Mouse (Mus musculus) layer of hippocampus, adult 18-20 months (tissue): ENCODE measurements around the gene Gm9745. TPM values are rescaled to one million over a fixed set of nuclear protein-coding genes. Genes with fewer than 3 reads are reported as not detected.
A peak's percentile ranks its signal among the peaks of the same experiment; 100 is the strongest.
"Not testable (repeated sequence)": the region's sequence is repeated elsewhere in the genome, so short reads cannot be mapped to it uniquely, and the experiment has no call there.

Source experiments
- DNase-seq, 2 experiments: peaks; one replicate each; pipeline ENCODE4 v3.0.0; 2022; ENCODE audit warnings: low spot score in 2 of 2
- long read RNA-seq: library from polyadenylated mRNA; stranded (forward); transcript quantifications from one replicate; pipeline ENCODE4 v2.0.0, GENCODE M21; 2021
- total RNA-seq, 2 experiments: library from RNA; stranded (reverse); gene quantifications; 2 replicates each; pipeline ENCODE4 v1.2.3; 2021

The Gm9745 gene
- total RNA-seq: not detected
- long read RNA-seq: 0 reads

DNA sequence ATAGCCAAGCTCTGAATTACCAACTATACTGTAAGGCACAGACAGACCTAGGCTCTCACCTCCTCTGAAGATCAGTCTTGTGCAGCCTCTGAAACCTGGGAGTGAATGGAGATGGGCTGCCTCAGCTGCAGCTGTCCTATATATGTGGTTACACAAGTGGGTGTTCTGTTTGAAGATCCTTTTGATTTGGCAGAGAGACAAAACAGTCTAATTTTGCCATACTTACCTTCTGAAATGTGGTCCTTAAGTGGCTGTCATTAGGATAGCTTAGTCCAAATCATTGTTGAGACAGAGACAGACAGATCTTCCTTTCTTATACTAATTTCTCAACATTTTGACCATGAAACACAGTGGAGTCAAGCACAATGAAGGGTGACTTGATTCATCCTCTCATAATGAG lies at the start of gene Gm9745:
Gene Gm9745, minus strand, starts transcription at position 101 of the 400 bp plus-strand sequence.
- not testable (repeated sequence) for DNase-seq

DNA sequence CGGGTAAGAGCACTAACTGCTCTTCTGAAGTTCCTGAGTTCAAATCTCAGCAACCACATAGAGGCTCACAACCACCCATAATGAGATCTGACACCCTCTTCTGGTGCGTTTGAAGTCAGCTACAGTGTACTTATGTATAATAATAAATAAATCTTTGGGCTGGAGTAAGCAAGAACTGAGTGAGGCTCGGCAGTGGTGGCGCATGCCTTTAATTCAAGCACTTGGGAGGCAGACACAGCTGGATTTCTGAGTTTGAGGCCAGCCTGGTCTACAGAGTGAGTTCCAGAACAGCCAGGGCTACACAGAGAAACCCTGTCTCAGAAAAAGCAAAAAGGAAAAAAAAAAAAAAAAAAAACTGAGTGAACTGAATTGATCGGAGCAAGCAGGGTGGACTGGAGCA lies 49.2 kb upstream of the Gm9745 start:
- not testable (repeated sequence) for DNase-seq

DNA sequence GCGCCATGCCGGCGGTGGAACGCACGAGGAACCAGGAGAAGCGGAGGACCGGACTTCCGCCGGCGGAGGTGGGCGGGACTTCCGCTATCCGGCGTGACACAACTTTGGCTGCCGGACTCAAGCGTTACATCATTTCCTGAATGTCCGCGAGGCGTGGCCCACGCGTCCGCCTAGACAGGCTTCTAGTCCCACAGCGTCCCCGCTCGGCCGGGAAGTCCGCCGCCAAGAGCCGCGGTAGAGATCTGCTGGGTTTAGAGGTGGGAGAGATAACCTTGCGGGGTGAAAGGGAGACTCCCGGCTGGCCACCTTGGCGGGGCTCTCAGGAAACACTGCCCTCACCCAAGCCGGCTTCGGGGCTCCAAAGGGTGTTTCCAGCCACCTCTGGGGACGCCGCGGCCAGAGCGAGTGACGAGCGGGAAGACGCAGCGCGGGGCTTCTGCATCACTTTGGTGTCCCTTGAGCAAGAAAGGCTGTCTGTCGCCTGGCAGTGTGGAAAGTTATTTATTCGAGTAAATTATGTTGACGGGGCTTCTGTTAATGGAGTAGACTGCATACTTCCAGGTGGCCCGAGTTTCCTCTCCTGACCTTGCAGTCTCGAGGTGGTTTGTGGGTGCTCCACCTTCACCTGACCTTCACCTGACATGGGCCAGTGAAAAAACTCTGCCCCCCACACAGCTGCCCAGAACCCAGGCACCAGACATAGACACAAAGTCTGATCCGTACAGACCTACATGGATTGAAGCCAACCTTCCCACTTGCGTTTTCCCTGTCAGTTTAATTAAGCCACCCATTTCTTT lies 48.2 kb upstream of the Gm9745 start, which contains the start of gene Gtpbp4:
Gene Gtpbp4, minus strand, starts transcription at position 94 of the 797 bp plus-strand sequence.
- peak; percentile 96 to 98 for DNase-seq

DNA sequence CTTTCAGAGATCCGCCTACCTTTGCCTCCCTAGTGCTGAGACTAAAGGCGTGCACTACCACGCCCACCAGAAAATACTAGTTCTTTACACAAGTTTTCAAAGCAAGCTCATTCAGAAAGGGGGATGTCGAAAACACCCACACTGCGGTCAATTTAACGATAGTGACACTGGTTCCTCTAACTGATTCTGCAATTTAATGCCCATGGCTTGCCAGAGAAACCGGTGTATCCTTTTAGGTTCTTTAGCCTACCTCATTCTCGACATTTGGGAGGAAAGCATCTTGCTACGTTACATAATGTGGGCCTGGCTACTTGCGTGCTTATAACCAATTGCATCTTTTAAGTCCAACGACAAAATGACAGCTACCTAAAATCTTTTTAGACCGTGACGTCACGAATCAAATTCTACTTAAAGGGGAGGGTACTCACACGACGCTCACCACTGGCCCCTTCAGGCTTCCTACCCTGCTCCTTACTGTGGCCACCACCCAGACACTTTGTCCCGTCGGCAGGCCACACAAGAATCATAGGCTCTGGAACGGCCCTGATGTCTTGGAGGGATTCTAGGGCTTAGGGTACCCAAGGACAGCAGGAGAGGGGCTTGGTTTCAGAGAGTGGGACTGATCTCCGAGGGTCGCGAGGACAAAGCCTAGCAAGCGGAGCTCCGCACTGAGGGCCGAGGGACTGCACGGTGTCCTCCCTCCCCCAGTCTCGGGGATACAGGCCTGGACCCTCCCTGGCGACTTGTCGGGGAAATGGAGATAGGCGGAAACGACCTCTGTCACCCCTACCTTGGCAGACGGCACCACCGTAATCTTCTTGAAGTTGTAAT lies 47.3 kb upstream of the Gm9745 start:
- DNase-seq: peak in 1 of 2 experiments; percentile 16

DNA sequence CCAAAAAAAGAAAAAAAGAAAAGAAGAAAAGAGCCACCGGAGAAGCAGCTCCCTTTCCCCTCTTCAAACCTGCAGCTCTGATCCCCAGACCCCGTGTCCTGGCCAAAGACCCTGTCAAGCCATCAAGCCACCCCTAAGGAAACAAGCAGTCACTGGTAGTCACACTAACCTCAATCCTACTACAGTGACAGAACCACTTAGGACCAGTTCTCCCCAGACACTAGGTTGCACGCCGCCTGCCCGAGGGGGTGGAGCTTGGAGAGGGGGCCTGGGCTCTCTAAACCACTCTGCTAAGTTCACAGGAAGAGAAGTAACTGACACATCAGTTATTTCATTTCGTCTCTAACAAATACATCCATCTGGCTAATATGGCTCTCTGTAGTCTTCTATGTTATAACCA lies 44.2 kb upstream of the Gm9745 start:
- DNase-seq: no peak

DNA sequence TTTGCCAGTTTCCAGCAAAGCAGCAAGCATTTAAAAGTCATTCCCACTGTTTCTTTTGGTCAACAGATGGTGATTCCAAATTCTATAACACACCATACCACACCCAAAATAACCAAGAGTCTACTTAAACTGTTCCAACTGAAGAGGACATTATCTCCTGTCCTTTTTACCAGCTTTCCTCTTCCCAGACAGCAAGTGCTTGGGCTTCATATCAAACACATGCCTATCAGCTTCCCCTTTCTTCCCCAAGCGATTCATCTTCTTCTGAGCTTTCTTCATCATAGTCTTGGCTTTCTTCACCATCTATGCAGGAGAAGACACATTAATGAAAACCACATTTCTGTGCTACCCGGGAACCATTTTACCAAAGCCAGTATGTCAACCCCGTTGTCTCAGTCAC lies 24.9 kb upstream of the Gm9745 start:
- no peak for DNase-seq

DNA sequence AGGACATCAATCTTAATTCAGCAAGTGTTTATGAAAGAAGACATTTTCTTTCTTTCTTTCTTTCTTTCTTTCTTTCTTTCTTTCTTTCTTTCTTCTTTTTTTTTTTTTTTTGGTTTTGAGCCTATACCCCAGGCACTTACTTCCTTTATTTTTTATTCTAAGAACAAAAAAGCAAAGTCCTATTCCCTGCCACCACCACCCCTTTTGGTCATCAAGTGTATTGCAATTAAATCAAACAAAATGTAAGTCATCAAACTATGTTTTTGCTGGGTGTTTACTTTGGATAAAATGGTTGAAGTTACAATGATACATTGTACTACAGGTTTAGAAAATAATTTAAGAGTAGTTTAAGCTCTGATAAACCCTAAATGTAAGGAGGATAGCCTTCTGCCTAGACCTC lies 24.3 kb upstream of the Gm9745 start:
- no peak for DNase-seq

DNA sequence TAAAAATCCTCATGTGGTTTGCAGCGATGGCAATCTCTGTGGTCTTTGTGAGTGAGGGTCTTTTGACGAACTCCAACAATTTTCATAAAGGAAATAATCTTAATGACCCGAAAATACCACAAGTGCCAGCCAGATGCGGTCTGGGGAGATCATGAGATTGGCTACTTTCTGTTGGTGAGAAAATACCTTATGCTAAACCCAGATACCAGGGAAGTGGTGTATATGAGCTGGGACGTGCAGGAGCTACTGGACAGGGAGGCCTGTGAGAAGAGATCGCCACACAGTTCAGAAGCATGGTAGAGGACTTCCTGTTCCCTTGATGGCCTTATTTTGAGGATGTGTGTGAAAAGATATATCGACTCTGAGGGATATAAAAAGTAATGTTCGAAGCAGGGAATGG lies 19.7 kb upstream of the Gm9745 start:
- no peak for DNase-seq

DNA sequence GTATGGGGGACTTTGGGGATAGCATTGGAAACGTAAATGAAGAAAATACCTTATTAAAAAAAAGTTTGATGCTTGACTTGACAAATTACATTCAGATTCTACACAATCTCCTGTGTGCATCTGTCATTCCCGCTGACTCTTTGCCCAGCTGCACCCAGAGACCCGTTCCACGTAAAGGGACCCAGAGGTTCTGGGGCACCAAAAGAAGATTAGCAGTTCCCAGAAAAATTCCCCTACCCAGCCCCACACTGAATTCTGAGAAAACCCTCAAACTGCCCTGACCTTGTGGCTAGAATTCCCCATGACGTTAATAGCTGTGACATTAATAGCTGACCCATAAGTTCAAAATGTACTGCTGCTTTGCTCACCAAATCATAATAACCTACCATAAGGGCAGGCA lies 17.2 kb upstream of the Gm9745 start:
- no peak for DNase-seq

DNA sequence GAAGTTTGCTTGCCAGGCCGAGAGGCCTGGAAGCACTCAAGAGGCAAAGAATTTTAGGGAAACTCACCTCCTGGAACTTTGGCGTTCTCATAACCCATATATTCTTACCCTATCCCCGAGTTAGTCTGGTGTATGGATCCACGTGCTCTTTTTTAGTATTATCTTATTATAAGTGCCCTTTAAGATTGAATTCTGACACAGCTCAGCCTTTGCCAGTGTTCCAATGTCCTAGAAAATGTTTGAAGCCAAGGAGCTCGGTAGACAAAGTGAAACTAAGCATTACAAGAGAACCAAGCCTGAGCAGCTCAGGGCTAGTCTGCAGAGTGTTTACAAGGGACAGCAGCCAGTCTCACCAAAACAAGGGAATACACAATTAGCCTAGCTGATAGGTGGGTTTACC lies 14.2 kb upstream of the Gm9745 start:
- DNase-seq: not testable (repeated sequence)

DNA sequence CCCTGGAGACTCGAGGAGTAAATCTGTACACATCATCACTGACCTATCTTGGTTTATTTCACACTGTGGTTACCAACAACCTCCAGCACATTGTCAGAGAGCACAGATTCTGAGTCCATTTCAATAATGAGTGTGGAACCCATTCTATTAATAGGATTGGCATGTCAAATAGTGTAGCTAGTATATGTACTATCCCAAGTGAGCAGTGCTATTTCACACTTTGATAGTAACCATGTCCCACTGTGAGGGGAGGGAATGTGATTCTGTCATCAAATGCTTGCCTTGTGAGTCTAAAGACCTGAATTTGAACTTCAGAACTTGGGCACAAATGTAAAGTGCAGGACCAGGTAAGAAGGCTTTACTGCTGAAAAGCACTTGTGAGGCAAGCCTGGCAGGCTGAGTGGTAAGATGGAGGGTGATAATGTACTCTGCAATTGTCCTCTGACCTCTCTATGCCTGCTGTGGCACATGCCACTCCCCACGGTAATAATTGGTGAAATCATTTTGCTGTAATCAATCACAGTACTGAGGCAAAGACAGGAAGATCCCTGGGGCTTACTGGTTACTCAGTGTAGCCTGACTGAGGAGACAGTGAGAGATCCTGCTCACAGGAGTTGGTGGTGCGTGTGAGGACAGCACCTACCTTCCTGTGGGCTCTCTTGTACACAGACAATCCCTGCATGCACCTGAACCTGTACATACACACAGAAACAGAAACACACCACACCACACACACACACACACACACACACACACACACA lies 13.3 kb upstream of the Gm9745 start:
- not testable (repeated sequence) for DNase-seq

DNA sequence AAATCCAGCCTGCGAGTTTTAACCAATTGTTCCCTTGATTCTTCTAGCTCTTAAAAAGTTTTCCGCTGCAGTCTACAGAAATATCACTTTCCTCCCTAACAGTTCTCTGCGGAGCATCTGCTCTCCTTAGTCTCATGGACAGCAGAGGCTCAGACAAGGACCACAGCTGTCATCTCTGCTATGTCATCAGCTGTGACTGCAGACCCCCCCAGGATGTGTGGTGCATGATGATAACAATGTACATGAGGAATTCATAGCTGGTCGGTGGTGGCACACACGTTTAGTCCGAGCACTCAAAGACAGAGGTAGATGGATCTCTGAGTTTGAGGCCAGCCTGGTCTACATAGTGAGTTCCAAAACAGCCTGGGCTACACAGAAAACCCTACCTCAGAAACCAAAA lies 11.5 kb upstream of the Gm9745 start:
- DNase-seq: not testable (repeated sequence)

DNA sequence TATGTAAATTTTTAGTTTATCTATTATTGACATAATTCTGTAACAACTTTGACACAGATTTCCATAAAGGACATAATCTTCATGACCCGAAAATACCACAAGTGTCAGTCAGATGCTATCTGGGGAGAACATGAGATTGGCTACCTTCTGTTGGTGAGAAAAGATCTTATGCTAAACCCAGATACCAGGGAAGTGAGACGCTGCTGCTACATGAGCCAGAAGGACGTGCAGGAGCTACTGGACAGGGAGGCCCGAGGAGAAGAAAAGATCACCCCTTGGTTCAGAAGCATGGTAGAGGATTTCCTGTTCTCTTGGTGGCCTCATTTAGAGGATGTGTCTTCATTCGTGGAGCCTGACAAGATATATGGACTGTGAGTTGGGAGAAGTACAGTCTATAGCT lies 11.0 kb upstream of the Gm9745 start:
- not testable (repeated sequence) for DNase-seq

DNA sequence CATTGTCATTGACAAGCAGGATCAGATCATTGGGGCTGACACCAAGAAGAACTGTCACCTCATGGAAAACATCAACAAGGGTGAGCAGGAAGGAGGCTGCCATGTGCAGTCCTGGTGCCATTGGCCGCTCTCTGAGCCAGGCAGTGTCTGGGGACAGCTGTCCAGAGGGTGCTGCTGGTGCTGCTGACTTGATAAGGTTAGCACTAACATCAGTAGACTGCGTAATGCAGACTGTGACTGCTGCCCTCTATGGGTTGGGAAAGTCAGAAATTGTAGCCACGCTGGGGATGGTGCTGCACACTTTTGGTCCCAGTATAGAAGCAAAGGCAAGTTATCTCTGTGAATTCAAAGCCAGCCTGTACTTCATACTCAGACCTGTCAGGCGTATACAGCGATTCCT lies 8.8 kb upstream of the Gm9745 start:
- not testable (repeated sequence) for DNase-seq

DNA sequence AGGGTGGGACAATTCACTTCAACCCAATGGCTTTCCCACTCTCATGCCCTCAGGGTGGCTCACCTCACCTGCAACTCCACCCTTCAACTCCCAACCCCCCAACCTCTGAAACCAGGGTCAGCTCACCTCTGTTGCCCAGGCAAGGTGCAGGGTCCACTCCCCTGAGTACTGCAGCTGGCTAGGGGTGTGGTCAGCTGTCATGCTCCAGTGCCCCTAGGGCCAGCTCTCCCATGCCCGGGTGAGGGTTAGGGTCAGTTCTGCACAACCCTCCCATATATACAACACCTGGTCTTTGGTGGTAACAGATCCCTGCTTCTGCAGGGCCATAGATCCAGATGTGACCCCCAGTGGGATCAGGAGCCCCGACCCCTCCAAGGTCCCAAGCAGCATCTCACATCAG lies 7.1 kb upstream of the Gm9745 start:
- DNase-seq: not testable (repeated sequence)

DNA sequence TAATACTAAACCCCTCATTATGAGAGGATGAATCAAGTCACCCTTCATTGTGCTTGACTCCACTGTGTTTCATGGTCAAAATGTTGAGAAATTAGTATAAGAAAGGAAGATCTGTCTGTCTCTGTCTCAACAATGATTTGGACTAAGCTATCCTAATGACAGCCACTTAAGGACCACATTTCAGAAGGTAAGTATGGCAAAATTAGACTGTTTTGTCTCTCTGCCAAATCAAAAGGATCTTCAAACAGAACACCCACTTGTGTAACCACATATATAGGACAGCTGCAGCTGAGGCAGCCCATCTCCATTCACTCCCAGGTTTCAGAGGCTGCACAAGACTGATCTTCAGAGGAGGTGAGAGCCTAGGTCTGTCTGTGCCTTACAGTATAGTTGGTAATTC lies 4.5 kb upstream of the Gm9745 start, which contains the start of gene Idi2:
Gene Idi2, plus strand, starts transcription at position 301 of the 400 bp plus-strand sequence.
- DNase-seq: not testable (repeated sequence)

DNA sequence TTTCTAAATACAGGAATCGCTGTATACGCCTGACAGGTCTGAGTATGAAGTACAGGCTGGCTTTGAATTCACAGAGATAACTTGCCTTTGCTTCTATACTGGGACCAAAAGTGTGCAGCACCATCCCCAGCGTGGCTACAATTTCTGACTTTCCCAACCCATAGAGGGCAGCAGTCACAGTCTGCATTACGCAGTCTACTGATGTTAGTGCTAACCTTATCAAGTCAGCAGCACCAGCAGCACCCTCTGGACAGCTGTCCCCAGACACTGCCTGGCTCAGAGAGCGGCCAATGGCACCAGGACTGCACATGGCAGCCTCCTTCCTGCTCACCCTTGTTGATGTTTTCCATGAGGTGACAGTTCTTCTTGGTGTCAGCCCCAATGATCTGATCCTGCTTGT lies 4.2 kb downstream of the Gm9745 start:
- not testable (repeated sequence) for DNase-seq

DNA sequence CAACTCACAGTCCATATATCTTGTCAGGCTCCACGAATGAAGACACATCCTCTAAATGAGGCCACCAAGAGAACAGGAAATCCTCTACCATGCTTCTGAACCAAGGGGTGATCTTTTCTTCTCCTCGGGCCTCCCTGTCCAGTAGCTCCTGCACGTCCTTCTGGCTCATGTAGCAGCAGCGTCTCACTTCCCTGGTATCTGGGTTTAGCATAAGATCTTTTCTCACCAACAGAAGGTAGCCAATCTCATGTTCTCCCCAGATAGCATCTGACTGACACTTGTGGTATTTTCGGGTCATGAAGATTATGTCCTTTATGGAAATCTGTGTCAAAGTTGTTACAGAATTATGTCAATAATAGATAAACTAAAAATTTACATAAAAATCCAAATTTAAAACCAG lies 6.3 kb downstream of the Gm9745 start:
- DNase-seq: not testable (repeated sequence)

DNA sequence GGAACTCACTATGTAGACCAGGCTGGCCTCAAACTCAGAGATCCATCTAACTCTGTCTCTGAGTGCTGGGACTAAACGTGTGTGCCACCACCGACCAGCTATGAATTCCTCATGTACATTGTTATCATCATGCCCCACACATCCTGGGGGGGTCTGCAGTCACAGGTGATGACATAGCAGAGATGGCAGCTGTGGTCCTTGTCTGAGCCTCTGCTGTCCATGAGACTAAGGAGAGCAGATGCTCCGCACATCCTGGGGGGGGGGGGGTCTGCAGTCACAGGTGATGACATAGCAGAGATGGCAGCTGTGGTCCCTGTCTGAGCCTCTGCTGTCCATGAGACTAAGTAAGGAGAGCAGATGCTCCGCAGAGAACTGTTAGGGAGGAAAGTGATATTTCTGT lies 6.9 kb downstream of the Gm9745 start:
- not testable (repeated sequence) for DNase-seq

DNA sequence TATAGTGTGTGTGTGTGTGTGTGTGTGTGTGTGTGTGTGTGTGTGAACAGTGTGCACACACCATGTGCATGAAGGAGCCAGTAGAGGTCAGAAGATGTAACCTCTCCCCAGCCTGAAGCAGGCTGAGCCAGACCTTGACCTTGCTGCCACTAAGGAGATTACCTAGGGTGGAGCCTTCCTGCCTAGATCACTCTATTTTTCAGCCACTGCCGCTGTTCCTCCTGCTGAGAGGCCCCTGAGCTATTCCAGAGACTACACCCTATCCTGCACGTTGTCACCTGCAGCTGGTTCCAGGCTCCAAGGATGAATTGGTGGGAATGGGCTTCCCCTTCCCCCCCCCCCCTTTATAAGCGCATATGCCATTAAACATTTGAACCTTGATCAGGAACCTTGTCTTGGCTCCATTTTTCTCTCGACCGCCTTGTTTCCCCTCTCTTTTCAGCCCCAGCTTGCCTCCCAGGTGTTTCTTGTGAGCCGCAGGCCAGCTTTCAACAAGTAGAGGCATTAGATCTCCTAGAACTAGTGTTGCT lies 10.4 kb downstream of the Gm9745 start:
- DNase-seq: not testable (repeated sequence)

DNA sequence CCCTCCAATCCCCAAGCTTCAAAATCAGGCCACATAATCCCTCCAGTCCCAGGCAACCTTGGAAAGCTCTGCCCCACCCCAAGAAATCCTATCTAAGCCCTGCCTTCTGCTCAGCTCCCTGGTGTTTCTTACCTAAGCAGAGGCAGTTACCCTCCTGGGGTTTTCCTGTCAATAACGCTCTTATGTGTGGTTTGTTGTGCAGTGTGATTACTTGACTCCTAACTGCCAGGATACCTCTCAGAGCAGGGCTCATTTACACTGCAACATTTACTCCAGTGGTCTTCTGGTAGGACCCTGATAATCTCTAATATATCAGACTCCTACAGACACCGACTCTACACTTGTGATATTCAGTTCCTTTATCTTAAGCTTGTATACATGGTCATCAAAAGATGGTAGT lies 14.5 kb downstream of the Gm9745 start:
- no peak for DNase-seq
